Mouse (Mus musculus) olfactory bulb, adult 2 months (tissue): ENCODE results near the gene Aldh5a1. TPM values are rescaled to one million over a fixed set of nuclear protein-coding genes. Genes with fewer than 3 reads are reported as not detected.

Source experiments
- H3K27ac ChIP-seq: fragments of 200-500 bp; 2 replicates; pipeline ENCODE4 v1.5.1; 2012; ENCODE audit warnings: low read depth, low read length; ENCODE audit not compliant: insufficient read depth
- H3K4me1 ChIP-seq: fragments of 200-500 bp; 2 replicates; pipeline ENCODE4 v1.6.1; 2012; ENCODE audit warnings: low read length; ENCODE audit not compliant: control insufficient read depth, insufficient read depth
- H3K4me3 ChIP-seq: fragments of 200-500 bp; 2 replicates; pipeline ENCODE4 v1.5.1; 2012; ENCODE audit warnings: mild to moderate bottlenecking, low read depth, low read length, moderate library complexity; ENCODE audit not compliant: insufficient read depth
- CTCF ChIP-seq: fragments of 200-500 bp; IDR thresholded peaks from 2 replicates; pipeline ENCODE4 v1.5.1; 2012; ENCODE audit warnings: low read depth, mild to moderate bottlenecking, low read length, moderate library complexity; ENCODE audit not compliant: insufficient read depth
- POLR2A ChIP-seq: fragments of 200-500 bp; IDR thresholded peaks from 2 replicates; pipeline ENCODE4 v1.6.1; 2012; ENCODE audit warnings: mild to moderate bottlenecking, low read depth, low read length, moderate library complexity; ENCODE audit not compliant: insufficient read depth
- WGBS: fragments of 180-500 bp; shearing (Covaris S2); methylation state at CpG from one replicate; pipeline ENCODE4 v1.1.7; 2018; 5-methylcytosine and 5-hydroxymethylcytosine counted together
- polyA plus RNA-seq: library from polyadenylated mRNA; stranded (reverse); fragments of >200 nt; gene quantifications from 2 replicates; pipeline ENCODE4 v1.2.4, GENCODE M21; 2012; ENCODE audit warnings: low replicate concordance; ENCODE audit not compliant: missing spikeins, insufficient read depth, insufficient read length

Aldh5a1 gene
- polyA plus RNA-seq, 1 experiment, result not detected

GRCm38 (mm10) chr13:24862021-24862420 is 75.4 kb downstream of the Aldh5a1 start:
- H3K4me3 ChIP-seq, result no peak overlapping the region
- H3K4me1 ChIP-seq, result no peaks in the 10 kb centered on the region
- TF ChIP-seq CTCF (no peak), POLR2A (no peak)
- 72% methylated on average over 7 of the region's 7 CpGs for WGBS
- no peak overlapping the region for H3K27ac ChIP-seq

GRCm38 (mm10) chr13:24861084-24861483 is 76.4 kb downstream of the Aldh5a1 start:
- TF ChIP-seq POLR2A (no peak), CTCF (no peak)
- no peak overlapping the region for H3K27ac ChIP-seq
- WGBS, result 85% methylated on average over 12 of the region's 12 CpGs

GRCm38 (mm10) chr13:24859115-24859514 is 78.3 kb downstream of the Aldh5a1 start:
- no peak for TF ChIP-seq CTCF
- no peak for TF ChIP-seq POLR2A
- no peak overlapping the region for H3K4me3 ChIP-seq
- no peaks in the 10 kb centered on the region for H3K4me1 ChIP-seq
- no peak overlapping the region for H3K27ac ChIP-seq

More at GRCm38 (mm10) chr13:24861084-24861483, 76.4 kb downstream of the Aldh5a1 start:
- no peaks in the 10 kb centered on the region for H3K4me1 ChIP-seq
- no peak overlapping the region for H3K4me3 ChIP-seq

Other genes with a start within 250 kb of the Aldh5a1 start
- not detected in 2 replicates for gene Armh2, start 196.4 kb downstream of the Aldh5a1 start, polyA plus RNA-seq
- gene Gmnn, start 175.7 kb downstream of the Aldh5a1 start, polyA plus RNA-seq, result not detected in 2 replicates
- 104 and 156 TPM in 2 replicates for gene BC005537, start 136.0 kb downstream of the Aldh5a1 start, polyA plus RNA-seq
- gene Acot13, start 106.1 kb downstream of the Aldh5a1 start, polyA plus RNA-seq, result not detected in 2 replicates
- gene Tdp2, start 106.0 kb downstream of the Aldh5a1 start, polyA plus RNA-seq, result not detected in 2 replicates
- not detected in 2 replicates for gene D130043K22Rik, start 92.5 kb downstream of the Aldh5a1 start, polyA plus RNA-seq
- gene Gpld1, start 5.5 kb upstream of the Aldh5a1 start, polyA plus RNA-seq, result not detected in 2 replicates
- gene Mrs2, start 82.7 kb upstream of the Aldh5a1 start, polyA plus RNA-seq, result not detected in 2 replicates
- gene Dcdc2a, start 118.3 kb upstream of the Aldh5a1 start, polyA plus RNA-seq, result not detected in 2 replicates